Mouse (Mus musculus): ENCODE results near the gene Pimreg. TPM values are rescaled to one million over a fixed set of nuclear protein-coding genes. Genes with fewer than 3 reads are reported as not detected.

The Pimreg gene
- polyA plus RNA-seq, 1 experiment from 2014 or later = 77.8 TPM

DNA sequence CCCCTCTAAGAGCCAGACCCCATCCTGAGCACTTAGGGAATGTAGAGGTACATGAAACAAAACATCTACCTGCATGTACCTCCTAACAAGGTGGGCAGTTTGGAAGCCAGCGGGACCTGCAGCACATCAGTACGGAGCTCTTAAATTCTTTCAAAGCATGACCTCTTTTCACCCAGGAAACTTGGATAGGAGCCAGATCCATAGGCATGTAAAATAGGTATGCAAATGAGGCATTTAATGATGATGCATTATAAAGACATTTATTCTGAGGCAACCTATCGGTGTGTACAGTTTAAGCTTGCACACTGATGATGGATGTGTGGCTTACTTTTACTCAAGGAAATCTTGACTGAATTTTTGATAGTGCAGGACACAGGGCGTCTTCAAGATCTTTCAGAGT is 27.2 kb upstream of the Pimreg start:
- no peak for ATAC-seq (ENCODE audit: insufficient read depth, low FRiP score, low read depth)
- WGBS = 72% methylated on average over 4 of the region's 4 CpGs
- H3K9me3 ChIP-seq = no peaks in the 10 kb centered on the region
- no peaks in the 10 kb centered on the region for H3K27me3 ChIP-seq (replicated peaks)
- H3K9ac ChIP-seq = no peak overlapping the region
- H3K36me3 ChIP-seq = no peaks in the 10 kb centered on the region
- H3K27ac ChIP-seq = no peak overlapping the region
- H3K4me2 ChIP-seq = no peak overlapping the region
- H3K4me3 ChIP-seq (replicated peaks) = no peak overlapping the region
- peaks cover 13% of the 10 kb centered on the region; the same call in 1 of the 2 replicates for H3K4me1 ChIP-seq

- no peak overlapping the region for H3K4me3 ChIP-seq (replicated peaks)
- no peaks in the 10 kb centered on the region for H3K4me1 ChIP-seq
- WGBS = 77% methylated on average over 13 of the region's 13 CpGs
- no peaks in the 10 kb centered on the region for H3K9me3 ChIP-seq
- no peak overlapping the region for H3K4me2 ChIP-seq
- no peaks in the 10 kb centered on the region for H3K27me3 ChIP-seq (replicated peaks)
- no peak overlapping the region for H3K9ac ChIP-seq
- H3K36me3 ChIP-seq = no peaks in the 10 kb centered on the region
- no peak for ATAC-seq (ENCODE audit: insufficient read depth, low FRiP score, low read depth)
- no peak overlapping the region for H3K27ac ChIP-seq
Measured at GRCm38 (mm10) chr11:72016518-72017252, 25.1 kb upstream of the Pimreg start.

- H3K4me1 ChIP-seq = no peaks in the 10 kb centered on the region
- H3K4me3 ChIP-seq (replicated peaks) = no peak overlapping the region
- H3K27me3 ChIP-seq (replicated peaks) = no peaks in the 10 kb centered on the region
- no peaks in the 10 kb centered on the region for H3K9me3 ChIP-seq
- no peaks in the 10 kb centered on the region for H3K36me3 ChIP-seq
- no peak overlapping the region for H3K4me2 ChIP-seq
- H3K27ac ChIP-seq = no peak overlapping the region
- ATAC-seq (ENCODE audit: insufficient read depth, low FRiP score, low read depth) = no peak
- H3K9ac ChIP-seq = no peak overlapping the region
- 70% methylated on average over 9 of the region's 9 CpGs for WGBS
Measured at GRCm38 (mm10) chr11:72017253-72017601, 24.6 kb upstream of the Pimreg start.

- H3K27me3 ChIP-seq (replicated peaks) = no peaks in the 10 kb centered on the region
- ATAC-seq (ENCODE audit: insufficient read depth, low FRiP score, low read depth) = no peak
- H3K9ac ChIP-seq = no peak overlapping the region
- no peaks in the 10 kb centered on the region for H3K9me3 ChIP-seq
- no peak overlapping the region for H3K27ac ChIP-seq
- no peaks in the 10 kb centered on the region for H3K36me3 ChIP-seq
- H3K4me1 ChIP-seq = 0 out of 2 replicates have a peak, but pooled peaks cover 2% of the 10 kb centered on the region
- WGBS = 57% methylated on average over 4 of the region's 4 CpGs
- no peak overlapping the region for H3K4me2 ChIP-seq
- H3K4me3 ChIP-seq (replicated peaks) = no peak overlapping the region
Measured at GRCm38 (mm10) chr11:72021015-72021414, 20.8 kb upstream of the Pimreg start.

DNA sequence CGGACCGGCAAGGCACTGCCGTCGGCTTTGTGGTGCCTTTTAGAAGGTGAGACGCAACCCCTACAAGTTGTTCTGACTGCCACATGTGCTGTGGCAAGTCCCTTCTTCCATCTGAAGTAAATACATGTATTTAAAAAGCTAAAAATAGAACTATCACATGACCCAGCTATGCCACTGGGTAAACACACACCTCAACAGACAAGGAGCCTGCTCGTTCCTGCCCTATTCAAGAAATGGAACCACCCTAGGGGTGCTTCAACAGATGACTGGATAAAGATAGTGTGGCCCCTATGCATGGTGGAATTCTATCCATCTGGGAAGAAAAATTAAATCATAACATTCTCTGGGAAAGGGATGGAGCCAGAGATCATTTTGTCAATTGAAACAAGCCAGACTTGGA is 19.0 kb upstream of the Pimreg start:
- H3K27me3 ChIP-seq (replicated peaks) = no peaks in the 10 kb centered on the region
- H3K4me2 ChIP-seq = no peak overlapping the region
- H3K27ac ChIP-seq = no peak overlapping the region
- H3K36me3 ChIP-seq = no peaks in the 10 kb centered on the region
- H3K4me3 ChIP-seq (replicated peaks) = no peak overlapping the region
- 0 out of 2 replicates have a peak, but pooled peaks cover 2% of the 10 kb centered on the region for H3K4me1 ChIP-seq
- no peak overlapping the region for H3K9ac ChIP-seq
- 59% methylated on average over 6 of the region's 6 CpGs for WGBS
- H3K9me3 ChIP-seq = no peaks in the 10 kb centered on the region
- ATAC-seq (ENCODE audit: insufficient read depth, low FRiP score, low read depth) = peak; percentile 37; the same call in 1 of the 2 replicates

DNA sequence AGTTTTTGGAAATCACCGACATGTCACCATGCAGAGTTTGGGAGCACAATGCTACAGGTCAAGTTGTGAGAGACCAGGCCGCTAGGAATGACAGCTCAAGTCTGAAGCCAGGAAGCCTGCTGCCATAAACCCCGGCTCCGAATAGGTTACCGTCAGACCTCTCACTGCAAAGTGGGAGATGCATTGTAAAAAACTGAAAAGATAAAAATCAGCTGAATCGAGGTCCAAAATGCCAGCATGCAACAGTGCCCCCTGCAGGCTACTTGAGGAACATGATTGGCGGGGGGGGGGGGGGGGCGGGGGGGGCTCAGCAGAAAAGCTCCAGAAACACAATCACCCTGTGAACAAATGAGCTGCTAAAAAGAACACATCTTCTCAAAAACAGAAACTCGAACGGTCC is 18.3 kb upstream of the Pimreg start:
- Histone ChIP-seq H3K4me1 (0 out of 2 replicates have a peak, but pooled peaks cover 2% of the 10 kb centered on the region), H3K36me3 (no peaks in the 10 kb centered on the region), H3K27ac (no peak overlapping the region), H3K4me3 (replicated peaks) (no peak overlapping the region), H3K9ac (no peak overlapping the region), H3K4me2 (no peak overlapping the region), H3K27me3 (replicated peaks) (no peaks in the 10 kb centered on the region), H3K9me3 (no peaks in the 10 kb centered on the region)
- 44% methylated on average over 8 of the region's 10 CpGs for WGBS
- no peak for ATAC-seq (ENCODE audit: insufficient read depth, low FRiP score, low read depth)

GRCm38 (mm10) chr11:72024193-72024781 is 17.5 kb upstream of the Pimreg start:
- Histone ChIP-seq H3K9ac (no peak overlapping the region), H3K27ac (no peak overlapping the region), H3K9me3 (no peaks in the 10 kb centered on the region), H3K4me1 (0 out of 2 replicates have a peak, but pooled peaks cover 2% of the 10 kb centered on the region), H3K36me3 (no peaks in the 10 kb centered on the region), H3K4me2 (no peak overlapping the region), H3K4me3 (replicated peaks) (no peak overlapping the region), H3K27me3 (replicated peaks) (no peaks in the 10 kb centered on the region)
- WGBS = 17% methylated on average over 5 of the region's 5 CpGs
- ATAC-seq (ENCODE audit: insufficient read depth, low FRiP score, low read depth) = no peak

GRCm38 (mm10) chr11:72025843-72026242 is 16.0 kb upstream of the Pimreg start:
- ATAC-seq (ENCODE audit: insufficient read depth, low FRiP score, low read depth) = no peak

DNA sequence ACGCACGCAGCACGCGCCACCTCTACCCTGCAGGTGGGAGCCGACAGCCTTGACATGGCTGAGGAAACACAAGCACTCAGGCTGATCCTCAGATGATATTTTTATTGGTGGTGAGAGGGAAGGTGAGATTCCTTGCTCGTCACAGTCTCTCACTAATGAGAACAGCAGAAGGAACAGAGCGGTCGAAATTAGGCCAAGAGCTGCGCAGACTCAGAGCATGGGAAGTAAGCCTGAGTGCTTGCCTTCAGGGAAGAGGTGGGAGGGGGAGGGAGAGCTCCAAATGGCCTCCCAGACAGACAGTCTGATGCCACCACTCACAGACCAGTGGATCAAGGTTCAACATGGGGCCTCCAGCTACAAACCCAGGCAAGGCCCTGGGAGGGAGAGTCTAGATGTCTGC is 15.3 kb upstream of the Pimreg start:
- ATAC-seq (ENCODE audit: insufficient read depth, low FRiP score, low read depth) = no peak
- H3K4me3 ChIP-seq (replicated peaks) = no peak overlapping the region

More at GRCm38 (mm10) chr11:72025843-72026242, 16.0 kb upstream of the Pimreg start:
- Histone ChIP-seq H3K27me3 (replicated peaks) (no peaks in the 10 kb centered on the region), H3K4me3 (replicated peaks) (no peak overlapping the region), H3K4me2 (no peak overlapping the region), H3K36me3 (no peaks in the 10 kb centered on the region), H3K4me1 (0 out of 2 replicates have a peak, but pooled peaks cover 2% of the 10 kb centered on the region), H3K27ac (no peak overlapping the region), H3K9ac (no peak overlapping the region), H3K9me3 (no peaks in the 10 kb centered on the region)
- 38% methylated on average over 5 of the region's 5 CpGs for WGBS

GRCm38 (mm10) chr11:72027836-72028235 is 14.0 kb upstream of the Pimreg start:
- WGBS = 71% methylated on average over 9 of the region's 9 CpGs
- no peak for ATAC-seq (ENCODE audit: insufficient read depth, low FRiP score, low read depth)
- Histone ChIP-seq H3K27me3 (replicated peaks) (no peaks in the 10 kb centered on the region), H3K4me3 (replicated peaks) (no peak overlapping the region), H3K36me3 (no peaks in the 10 kb centered on the region), H3K27ac (no peak overlapping the region), H3K4me2 (no peak overlapping the region), H3K9me3 (no peaks in the 10 kb centered on the region), H3K4me1 (0 out of 2 replicates have a peak, but pooled peaks cover 2% of the 10 kb centered on the region), H3K9ac (no peak overlapping the region)

More for the DNA sequence above, 15.3 kb upstream of the Pimreg start:
- no peaks in the 10 kb centered on the region for H3K36me3 ChIP-seq
- H3K27ac ChIP-seq = no peak overlapping the region
- 94% methylated on average over 9 of the region's 9 CpGs for WGBS
- H3K9me3 ChIP-seq = no peaks in the 10 kb centered on the region
- no peak overlapping the region for H3K4me2 ChIP-seq
- 0 out of 2 replicates have a peak, but pooled peaks cover 2% of the 10 kb centered on the region for H3K4me1 ChIP-seq
- no peaks in the 10 kb centered on the region for H3K27me3 ChIP-seq (replicated peaks)
- no peak overlapping the region for H3K9ac ChIP-seq

- 21% methylated on average over 23 of the region's 23 CpGs for WGBS
- no peak overlapping the region for H3K27ac ChIP-seq
- no peaks in the 10 kb centered on the region for H3K36me3 ChIP-seq
- H3K9ac ChIP-seq = no peak overlapping the region
- 0 out of 2 replicates have a peak, but pooled peaks cover 2% of the 10 kb centered on the region for H3K4me1 ChIP-seq
- no peaks in the 10 kb centered on the region for H3K27me3 ChIP-seq (replicated peaks)
- peak overlapping the region; percentile 23; the same call in 1 of the 2 replicates for H3K4me2 ChIP-seq
- ATAC-seq (ENCODE audit: insufficient read depth, low FRiP score, low read depth) = no peak
- no peaks in the 10 kb centered on the region for H3K9me3 ChIP-seq
- no peak overlapping the region for H3K4me3 ChIP-seq (replicated peaks)
Measured at GRCm38 (mm10) chr11:72029143-72029542, 12.7 kb upstream of the Pimreg start.

GRCm38 (mm10) chr11:72031353-72031752 is 10.5 kb upstream of the Pimreg start:
- no peak overlapping the region for H3K4me3 ChIP-seq (replicated peaks)
- H3K36me3 ChIP-seq = no peaks in the 10 kb centered on the region
- H3K9ac ChIP-seq = no peak overlapping the region
- no peak overlapping the region for H3K27ac ChIP-seq
- no peak for ATAC-seq (ENCODE audit: insufficient read depth, low FRiP score, low read depth)
- no peaks in the 10 kb centered on the region for H3K27me3 ChIP-seq (replicated peaks)
- no peaks in the 10 kb centered on the region for H3K4me1 ChIP-seq
- H3K9me3 ChIP-seq = no peaks in the 10 kb centered on the region
- 83% methylated on average over 7 of the region's 7 CpGs for WGBS
- H3K4me2 ChIP-seq = no peak overlapping the region
